Mouse (Mus musculus) MEL (cell line): Measurements from ENCODE around the gene Hoxc9. TPM values are rescaled to one million over a fixed set of nuclear protein-coding genes. Genes with fewer than 3 reads are reported as not detected.

Experiments
- DNase-seq: peaks from one replicate; pipeline ENCODE4 v3.0.0; 2011; ENCODE audit warnings: low read depth, low spot score
- H3K27ac ChIP-seq: 2 replicates; pipeline ENCODE4 v1.5.1; 2012; ENCODE audit warnings: low read depth, mild to moderate bottlenecking, control low read depth, low read length, moderate library complexity; ENCODE audit not compliant: control insufficient read depth
- H3K27me3 ChIP-seq, 2 experiments: fragments of 150-350 bp in 1 of 2; sonication (generic) in 1 of 2; 2 replicates each; pipeline ENCODE4 v1.6.1; 2012; ENCODE audit warnings: low read length in 2 of 2, mild to moderate bottlenecking in 2 of 2, improper control_type of control experiment in 1 of 2, moderate library complexity in 1 of 2; ENCODE audit not compliant: insufficient read depth in 2 of 2, control insufficient read depth in 1 of 2
- H3K36me3 ChIP-seq, 2 experiments: 2 replicates each; pipeline ENCODE4 v1.6.1; 2012 to 2014; ENCODE audit warnings: low read length in 2 of 2, improper control_type of control experiment in 1 of 2, inconsistent platforms in 1 of 2, mild to moderate bottlenecking in 1 of 2; ENCODE audit not compliant: insufficient read depth in 2 of 2, control insufficient read depth in 1 of 2
- H3K4me1 ChIP-seq, 2 experiments: fragments of 150-350 bp in 1 of 2; sonication (generic) in 1 of 2; 2 replicates each; pipeline ENCODE4 v1.6.1; 2012; ENCODE audit warnings: low read length in 2 of 2, improper control_type of control experiment in 1 of 2, mild to moderate bottlenecking in 1 of 2; ENCODE audit not compliant: insufficient read depth in 2 of 2, control insufficient read depth in 1 of 2
- H3K4me3 ChIP-seq, 2 experiments: fragments of 150-350 bp in 1 of 2; sonication (generic) in 1 of 2; 2 replicates each; pipeline ENCODE4 v1.5.1; 2012; ENCODE audit warnings: low read depth in 2 of 2, low read length in 2 of 2, mild to moderate bottlenecking in 2 of 2, moderate library complexity in 2 of 2, control low read depth in 1 of 2, improper control_type of control experiment in 1 of 2; ENCODE audit not compliant: control insufficient read depth in 1 of 2, insufficient read depth in 1 of 2
- H3K79me2 ChIP-seq: 2 replicates; pipeline ENCODE4 v1.6.1; 2012; ENCODE audit warnings: mild to moderate bottlenecking, low read length, moderate library complexity; ENCODE audit not compliant: control insufficient read depth, poor library complexity, insufficient read depth
- H3K9ac ChIP-seq: 2 replicates; pipeline ENCODE4 v1.6.1; 2012; ENCODE audit warnings: low read depth, mild to moderate bottlenecking, control low read depth, low read length, moderate library complexity; ENCODE audit not compliant: control insufficient read depth, poor library complexity, severe bottlenecking
- H3K9me3 ChIP-seq: fragments of 150-350 bp; sonication (generic); replicated peaks from 2 replicates; pipeline ENCODE4 v1.6.1; 2012; ENCODE audit warnings: mild to moderate bottlenecking, low read length, improper control_type of control experiment, moderate library complexity; ENCODE audit not compliant: insufficient read depth
- CTCF ChIP-seq, 3 experiments: IDR thresholded peaks in 2 of 3; conservative IDR thresholded peaks in 1 of 3; 2 replicates each; pipeline ENCODE4 v1.5.1; 2011 to 2012; ENCODE audit warnings: low read length in 3 of 3, low read depth in 2 of 3, mild to moderate bottlenecking in 2 of 3, improper control_type of control experiment in 1 of 3, inconsistent platforms in 1 of 3, mixed read lengths in 1 of 3, moderate library complexity in 1 of 3; ENCODE audit not compliant: control insufficient read depth in 1 of 3, insufficient read depth in 1 of 3, poor library complexity in 1 of 3, severe bottlenecking in 1 of 3
- E2F4 ChIP-seq: IDR thresholded peaks from 2 replicates; pipeline ENCODE4 v1.6.1; 2011; ENCODE audit warnings: low read depth, low read length, improper control_type of control experiment, borderline replicate concordance
- ELF1 ChIP-seq: IDR thresholded peaks from 2 replicates; pipeline ENCODE4 v1.6.1; 2014; ENCODE audit warnings: low read depth, mild to moderate bottlenecking, inconsistent platforms, low read length, improper control_type of control experiment, moderate library complexity
- ETS1 ChIP-seq: IDR thresholded peaks from 2 replicates; pipeline ENCODE4 v1.6.1; 2012; ENCODE audit warnings: low read depth, mild to moderate bottlenecking, inconsistent platforms, low read length, improper control_type of control experiment, moderate library complexity
- HCFC1 ChIP-seq: IDR thresholded peaks from 2 replicates; pipeline ENCODE4 v1.6.1; 2012; ENCODE audit warnings: low read depth, mild to moderate bottlenecking, inconsistent platforms, low read length, improper control_type of control experiment, moderate library complexity
- KAT2A ChIP-seq: conservative IDR thresholded peaks from 2 replicates; pipeline ENCODE4 v1.6.1; 2012; ENCODE audit warnings: low read depth, low read length, improper control_type of control experiment, inconsistent platforms
- MAX ChIP-seq: IDR thresholded peaks from 2 replicates; pipeline ENCODE4 v1.6.1; 2011; ENCODE audit warnings: low read length, improper control_type of control experiment
- MAZ ChIP-seq: IDR thresholded peaks from 2 replicates; pipeline ENCODE4 v1.6.1; 2012; ENCODE audit warnings: low read depth, mild to moderate bottlenecking, inconsistent platforms, low read length, improper control_type of control experiment
- RAD21 ChIP-seq: IDR thresholded peaks from 2 replicates; pipeline ENCODE4 v1.6.1; 2011; ENCODE audit warnings: mild to moderate bottlenecking, low read depth, low read length, improper control_type of control experiment
- SIN3A ChIP-seq: IDR thresholded peaks from 2 replicates; pipeline ENCODE4 v1.6.1; 2012; ENCODE audit warnings: low read length, improper control_type of control experiment, inconsistent platforms
- SMC3 ChIP-seq: IDR thresholded peaks from 2 replicates; pipeline ENCODE4 v1.6.1; 2011; ENCODE audit warnings: low read depth, low read length, improper control_type of control experiment
- TCF12 ChIP-seq: IDR thresholded peaks from 2 replicates; pipeline ENCODE4 v1.6.1; 2014; ENCODE audit warnings: low read depth, mild to moderate bottlenecking, inconsistent platforms, low read length, improper control_type of control experiment, moderate library complexity
- USF2 ChIP-seq, 2 experiments: IDR thresholded peaks; 2 replicates each; pipeline ENCODE4 v1.6.1; 2011 to 2012; ENCODE audit warnings: improper control_type of control experiment in 2 of 2, low read length in 2 of 2, borderline replicate concordance in 1 of 2, inconsistent platforms in 1 of 2, low read depth in 1 of 2, mild to moderate bottlenecking in 1 of 2; ENCODE audit not compliant: insufficient read depth in 1 of 2
- ZC3H11A ChIP-seq: IDR thresholded peaks from 2 replicates; pipeline ENCODE4 v1.6.1; 2012; ENCODE audit warnings: low read depth, mild to moderate bottlenecking, inconsistent platforms, low read length, improper control_type of control experiment
- ZNF384 ChIP-seq: IDR thresholded peaks from 2 replicates; pipeline ENCODE4 v1.6.1; 2012; ENCODE audit warnings: low read depth, mild to moderate bottlenecking, inconsistent platforms, low read length, improper control_type of control experiment
- polyA plus RNA-seq, 2 experiments: library from polyadenylated mRNA; stranded (reverse) in 1 of 2; unstranded in 1 of 2; fragments of >175 nt in 1 of 2; fragments of >200 nt in 1 of 2; gene quantifications; 2 replicates each; pipeline versions ENCODE4 v1.2.1 to v1.2.4; 2012; ENCODE audit warnings: low replicate concordance in 2 of 2, low read depth in 1 of 2; ENCODE audit not compliant: insufficient read length in 2 of 2, insufficient read depth in 1 of 2, missing spikeins in 1 of 2
- total RNA-seq: library from RNA; depleted of rRNA; stranded (reverse); fragments of 300-350 nt; gene quantifications from 2 replicates; pipeline ENCODE4 v1.2.3, GENCODE M21; 2012

The Hoxc9 gene
- total and polyA plus RNA-seq, 3 experiments, result 4.1 to 400 (median 9.5) TPM

DNA sequence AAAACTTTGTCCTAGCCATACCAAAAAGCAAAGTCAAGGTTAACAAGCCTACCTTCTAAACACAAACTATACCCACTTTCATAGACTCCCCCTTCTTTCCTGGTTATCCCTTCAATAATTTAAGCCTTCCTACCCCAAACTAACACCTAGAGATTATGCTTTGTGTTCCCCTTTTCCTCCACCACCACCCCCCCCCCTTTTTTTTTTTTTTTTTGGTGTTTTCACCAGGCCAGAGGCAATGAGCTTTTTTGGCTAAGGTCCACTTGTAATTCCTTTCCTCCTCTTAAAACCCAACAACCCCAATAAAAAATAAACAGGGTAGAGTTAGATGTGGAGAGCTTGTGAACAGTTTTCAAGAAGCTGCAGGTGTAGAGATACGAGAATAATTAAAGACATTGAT is 6.9 kb upstream of the Hoxc9 start:
- TF ChIP-seq MAZ (peak; percentile 69), ZNF384 (peak; percentile 97), MAX (no peak), ETS1 (0 out of 2 replicates have a peak, but pooled peaks have one; percentile 22), TCF12 (no peak), USF2 (IDR thresholded peaks at IDR 0.05; ENCODE audit: borderline replicate concordance in 1 of 2, insufficient read depth in 1 of 2, low read depth in 1 of 2, low read length in 2 of 2) (no peak)
- Histone ChIP-seq H3K9ac (no peak overlapping the region), H3K27ac (no peak overlapping the region), H3K27me3 (no peaks in the 10 kb centered on the region; a peak in 2 of 4 replicates), H3K4me1 (peaks cover 12 to 19% of the 10 kb centered on the region in 2 experiments), H3K9me3 (no peaks in the 10 kb centered on the region), H3K36me3 (peaks cover 0 to 18% of the 10 kb centered on the region in 2 experiments; a peak in 2 of 4 replicates), H3K79me2 (peaks cover 31% of the 10 kb centered on the region), H3K4me3 (no peak overlapping the region)
- no peak for DNase-seq

DNA sequence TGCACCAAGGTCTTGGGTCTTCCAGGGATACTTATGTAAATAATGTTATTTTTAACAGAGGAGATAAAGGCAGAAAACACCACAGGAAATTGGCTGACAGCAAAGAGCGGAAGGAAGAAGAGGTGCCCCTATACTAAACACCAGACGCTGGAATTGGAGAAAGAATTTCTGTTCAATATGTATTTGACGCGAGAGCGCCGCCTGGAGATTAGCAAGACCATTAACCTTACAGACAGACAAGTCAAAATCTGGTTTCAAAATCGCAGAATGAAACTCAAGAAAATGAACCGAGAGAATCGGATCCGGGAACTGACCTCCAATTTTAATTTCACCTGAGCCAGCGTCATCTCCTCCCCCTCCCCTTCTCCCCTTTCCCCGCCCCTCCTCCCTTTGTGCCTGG is 5.5 kb upstream of the Hoxc9 start:
- no peak for TF ChIP-seq E2F4
- peak in 2 of 3 experiments; percentile 36 to 73; a peak in 3 of 6 replicates for TF ChIP-seq CTCF (IDR thresholded peaks at IDR 0.05 in 2 of 3, conservative IDR thresholded peaks at IDR 0.05 in 1 of 3; ENCODE audit: control insufficient read depth in 1 of 3, insufficient read depth in 1 of 3, low read depth in 2 of 3, low read length in 3 of 3, poor library complexity in 1 of 3, severe bottlenecking in 1 of 3)
- 0 out of 2 replicates have a peak, but pooled peaks have one; percentile 15 for TF ChIP-seq ZNF384
- no peak for TF ChIP-seq ELF1
- 0 out of 2 replicates have a peak, but pooled peaks have one; percentile 23 for TF ChIP-seq HCFC1
- peak; percentile 41 for TF ChIP-seq RAD21
- no peak for TF ChIP-seq KAT2A
- TF ChIP-seq ZC3H11A, result peak; percentile 39; the same call in 1 of the 2 replicates
- TF ChIP-seq SIN3A, result peak; percentile 63
- peak; percentile 52 for TF ChIP-seq SMC3
- H3K9me3 ChIP-seq, result no peaks in the 10 kb centered on the region
- H3K9ac ChIP-seq, result peak overlapping the region; percentile 23; the same call in 1 of the 2 replicates
- H3K36me3 ChIP-seq, result peaks cover 0 to 18% of the 10 kb centered on the region in 2 experiments; a peak in 2 of 4 replicates
- no peak overlapping the region for H3K27ac ChIP-seq
- DNase-seq, result peak; percentile 72
- peaks cover 12 to 19% of the 10 kb centered on the region in 2 experiments for H3K4me1 ChIP-seq
- H3K27me3 ChIP-seq, result no peaks in the 10 kb centered on the region
- peaks cover 35% of the 10 kb centered on the region for H3K79me2 ChIP-seq
- peak overlapping the region in 1 of 2 experiments; percentile 10; a peak in 2 of 4 replicates for H3K4me3 ChIP-seq
